Mouse (Mus musculus) layer of hippocampus, adult 11-12 months (tissue): ENCODE measurements around the gene Krtap1-3.
"Not testable (repeated sequence)": the region's sequence is repeated elsewhere in the genome, so short reads cannot be mapped to it uniquely, and the experiment has no call there.

Experiments used
- DNase-seq: peaks from one replicate; pipeline ENCODE4 v3.0.0; 2022; ENCODE audit warnings: low spot score

Krtap1-3 gene

DNA sequence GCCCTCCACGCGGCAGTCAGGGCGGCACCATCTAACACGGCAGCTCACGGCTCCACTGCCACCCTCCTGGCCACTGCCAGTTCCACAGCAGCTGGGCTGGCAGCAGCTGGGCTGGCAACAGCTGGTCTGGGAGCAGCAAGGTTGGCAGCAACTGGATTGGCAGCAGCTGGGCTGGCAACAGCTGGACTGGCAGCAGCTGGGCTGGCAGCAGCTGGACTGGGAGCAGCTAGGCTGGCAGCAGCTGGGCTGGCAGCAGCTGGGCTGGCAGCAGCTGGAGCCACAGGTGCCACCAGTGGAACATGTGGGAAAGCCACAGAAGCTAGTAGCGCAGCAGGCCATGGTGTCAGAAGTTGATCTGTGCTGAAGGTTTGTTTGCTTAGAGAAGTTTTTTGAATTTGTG is at the start of gene Krtap1-3:
TSS of gene Krtap1-3 (minus strand) at position 359 of the 400 bp plus-strand sequence.
- no peak for DNase-seq

DNA sequence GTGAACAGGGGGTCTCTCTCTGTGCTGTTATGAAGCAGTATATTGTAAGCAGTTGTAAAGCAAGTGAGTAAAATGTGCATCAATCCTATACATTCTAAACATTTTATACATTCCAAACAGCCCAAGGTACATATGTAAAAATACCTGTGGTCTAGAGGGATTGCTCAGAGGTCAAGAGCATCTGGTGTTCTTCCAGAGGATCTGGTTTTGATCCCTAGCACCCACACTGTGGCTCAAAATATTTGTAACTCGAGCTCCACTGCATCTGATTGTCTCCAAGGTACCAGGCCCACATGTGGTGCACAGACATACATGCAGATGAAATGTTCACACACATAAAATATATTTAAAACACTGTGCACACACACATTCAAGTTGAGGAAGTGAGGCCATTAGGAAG is 49.8 kb upstream of the Krtap1-3 start:
- no peak for DNase-seq

DNA sequence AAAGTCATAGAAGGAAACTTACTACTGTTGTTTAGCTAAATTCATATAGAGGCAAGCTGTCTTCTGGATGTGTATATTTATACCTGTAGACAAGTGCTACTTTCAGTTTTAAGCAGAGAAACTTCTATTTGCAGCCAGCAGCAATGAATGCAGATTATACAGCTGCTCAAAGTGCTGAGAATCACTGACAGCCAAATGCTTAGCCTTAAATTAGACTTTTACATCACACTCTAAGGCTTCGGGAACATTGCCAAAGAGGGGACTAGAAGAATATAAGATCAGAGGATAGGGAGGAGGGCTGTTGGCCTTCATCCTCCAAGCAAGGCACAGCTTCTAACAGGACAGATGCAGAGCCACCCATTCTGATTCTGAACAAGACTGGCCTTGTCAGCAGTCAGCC is 45.9 kb upstream of the Krtap1-3 start:
- DNase-seq: no peak

DNA sequence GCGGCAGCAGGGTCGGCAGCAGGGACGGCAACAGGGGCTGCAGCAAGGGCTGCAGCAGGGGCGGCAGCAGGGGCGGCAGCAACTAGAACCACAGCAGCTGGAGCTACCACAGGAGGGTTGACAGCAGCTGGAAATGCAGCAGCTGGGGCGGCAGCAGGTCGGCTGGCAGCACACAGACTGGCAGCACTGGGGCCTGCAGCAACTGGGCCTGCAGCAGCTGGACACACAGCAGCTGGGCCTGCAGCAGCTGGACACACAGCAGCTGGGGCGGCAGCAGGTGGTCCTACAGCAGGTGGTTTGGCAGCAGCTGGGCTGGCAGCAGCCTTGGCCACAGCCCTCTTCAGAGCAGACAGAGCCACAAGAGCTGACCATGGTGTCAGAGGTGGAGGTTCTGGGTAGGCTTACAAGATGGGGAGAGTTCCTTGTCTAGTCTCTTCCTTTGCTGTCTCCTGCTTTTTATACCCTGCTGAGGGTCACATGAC is 43.6 kb upstream of the Krtap1-3 start, which contains the start of gene Krtap4-2:
TSS of gene Krtap4-2 (minus strand) at position 432 of the 482 bp plus-strand sequence.
- no peak for DNase-seq

DNA sequence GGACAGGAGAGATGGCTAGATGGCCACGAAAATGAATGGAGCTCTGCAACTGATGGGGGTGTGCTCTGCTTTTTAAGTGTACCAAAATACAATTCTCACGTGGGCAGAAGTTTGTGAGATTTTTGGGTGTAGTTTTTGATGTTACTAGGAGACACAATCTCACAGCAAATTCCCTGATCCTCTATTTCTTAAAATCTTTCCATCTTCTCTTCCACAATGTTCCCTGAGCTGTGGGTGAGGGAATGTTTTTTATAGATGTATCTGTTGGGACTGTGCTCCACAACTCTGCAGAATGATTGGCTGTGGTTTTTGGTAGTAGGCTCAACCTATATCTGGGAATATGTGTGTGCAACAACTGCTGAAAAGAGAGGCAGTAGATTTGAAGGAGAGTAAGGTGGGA is 42.2 kb upstream of the Krtap1-3 start:
- DNase-seq: no peak

- DNase-seq: no peak
Measured at GRCm38 (mm10) chr11:99630890-99631289, 39.8 kb upstream of the Krtap1-3 start.

GRCm38 (mm10) chr11:99628138-99628537 is 37.0 kb upstream of the Krtap1-3 start, which contains the start of gene Krtap4-1:
TSS of gene Krtap4-1 (minus strand) at chr11:99628238.
- no peak for DNase-seq

DNA sequence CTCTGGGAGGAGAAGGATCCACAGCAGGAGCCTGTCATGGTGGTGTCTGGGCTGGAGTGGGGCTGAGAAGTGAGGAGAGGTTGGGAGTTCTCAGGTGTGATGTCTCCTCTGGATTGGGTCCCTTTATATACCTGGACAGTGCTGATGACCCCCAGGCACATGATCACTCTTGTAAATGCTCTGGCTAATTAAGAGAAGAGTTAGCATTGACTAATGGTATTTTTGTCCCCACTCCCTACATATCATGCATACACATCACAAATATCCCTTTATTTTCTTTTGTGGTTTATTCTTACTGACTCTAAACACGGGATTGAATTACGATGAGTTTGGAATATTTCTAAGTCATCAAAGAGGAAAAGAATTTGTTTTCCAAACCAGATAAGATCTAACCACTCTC is 29.2 kb upstream of the Krtap1-3 start, which contains the start of gene Gm11562:
TSS of gene Gm11562 (minus strand) at position 101 of the 400 bp plus-strand sequence.
- no peak for DNase-seq

DNA sequence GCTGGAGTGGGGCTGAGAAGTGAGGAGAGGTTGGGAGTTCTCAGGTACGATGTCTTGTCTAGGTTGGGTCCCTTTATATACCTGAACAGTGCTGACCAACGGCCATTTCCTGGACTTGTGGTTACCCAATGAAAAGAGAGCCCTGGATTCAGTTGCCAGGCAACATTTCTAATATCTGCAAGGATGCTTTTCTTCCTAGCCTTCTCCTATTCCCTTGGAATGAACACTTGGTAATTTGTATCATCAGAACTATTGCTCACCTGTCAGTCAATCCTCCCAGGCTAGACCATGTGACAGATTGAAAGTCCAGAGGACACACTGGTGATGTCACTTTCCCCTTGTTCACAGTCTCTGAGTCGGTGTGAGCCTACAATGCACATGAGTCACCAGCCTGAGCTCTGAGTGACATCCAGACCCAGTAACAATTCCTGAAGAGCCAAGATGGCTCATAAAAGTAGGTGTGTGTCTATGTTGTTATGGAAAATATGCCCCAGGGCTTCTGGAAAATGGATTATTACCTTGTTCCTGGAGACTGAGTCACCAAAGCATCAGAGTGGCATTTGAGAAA is 23.7 kb upstream of the Krtap1-3 start, which contains the start of gene Krtap2-4:
TSS of gene Krtap2-4 (minus strand) at position 51 of the 568 bp plus-strand sequence.
- DNase-seq: no peak

- DNase-seq: not testable (repeated sequence)
Measured at GRCm38 (mm10) chr11:99610089-99610488, 18.9 kb upstream of the Krtap1-3 start, which contains the start of gene Gm11937. TSS of gene Gm11937 (minus strand) at chr11:99610189.

- peak; percentile 37 for DNase-seq
Measured at GRCm38 (mm10) chr11:99609126-99609525, 18.0 kb upstream of the Krtap1-3 start.

DNA sequence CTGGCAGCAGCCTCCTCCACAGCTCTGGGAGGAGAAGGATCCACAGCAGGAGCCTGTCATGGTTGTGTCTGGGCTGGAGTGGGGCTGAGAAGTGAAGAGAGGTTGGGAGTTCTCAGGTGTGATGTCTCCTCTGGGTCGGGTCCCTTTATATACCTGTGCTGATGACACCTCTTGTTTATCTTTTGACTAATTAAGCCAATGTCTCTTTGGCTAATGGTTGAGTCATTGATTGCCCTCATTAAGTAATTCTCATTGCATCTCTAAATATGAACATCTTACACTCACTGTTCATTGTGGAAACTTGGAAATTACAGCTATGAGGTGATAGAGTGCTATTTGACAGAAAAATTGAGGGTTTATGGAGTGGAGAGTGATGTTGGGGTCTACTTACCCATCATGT is 12.1 kb upstream of the Krtap1-3 start, which contains the start of gene Gm11938:
TSS of gene Gm11938 (minus strand) at position 101 of the 400 bp plus-strand sequence.
- not testable (repeated sequence) for DNase-seq

DNA sequence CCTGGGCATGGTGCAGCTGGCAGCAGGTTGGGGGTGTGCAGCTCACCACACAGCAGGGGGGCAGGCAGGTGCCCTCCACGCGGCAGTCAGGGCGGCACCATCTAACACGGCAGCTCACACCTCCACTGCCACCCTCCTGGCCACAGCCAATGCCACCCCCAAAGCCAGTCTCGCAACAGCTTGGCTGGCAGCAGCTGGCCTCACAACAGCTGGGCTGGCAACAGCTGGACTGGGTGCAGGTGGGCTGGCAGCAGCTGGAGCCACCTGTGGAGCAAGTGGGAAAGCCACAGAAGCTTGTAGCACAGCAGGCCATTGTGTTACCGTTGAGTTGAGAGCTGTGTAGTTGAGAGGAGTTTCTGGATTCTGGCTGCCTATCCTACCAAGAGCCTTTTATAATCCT is 6.6 kb upstream of the Krtap1-3 start, which contains the start of gene Krtap9-3:
TSS of gene Krtap9-3 (minus strand) at position 364 of the 400 bp plus-strand sequence.
- DNase-seq: not testable (repeated sequence)

GRCm38 (mm10) chr11:99585096-99585495 is 6.0 kb downstream of the Krtap1-3 start:
- peak; percentile 30 for DNase-seq

GRCm38 (mm10) chr11:99583245-99583704 is 7.9 kb downstream of the Krtap1-3 start, which contains the start of gene Krtap1-4:
TSS of gene Krtap1-4 (minus strand) at chr11:99583654.
- DNase-seq: no peak

GRCm38 (mm10) chr11:99581564-99581963 is 9.6 kb downstream of the Krtap1-3 start:
- no peak for DNase-seq

GRCm38 (mm10) chr11:99581051-99581450 is 10.1 kb downstream of the Krtap1-3 start:
- no peak for DNase-seq

DNA sequence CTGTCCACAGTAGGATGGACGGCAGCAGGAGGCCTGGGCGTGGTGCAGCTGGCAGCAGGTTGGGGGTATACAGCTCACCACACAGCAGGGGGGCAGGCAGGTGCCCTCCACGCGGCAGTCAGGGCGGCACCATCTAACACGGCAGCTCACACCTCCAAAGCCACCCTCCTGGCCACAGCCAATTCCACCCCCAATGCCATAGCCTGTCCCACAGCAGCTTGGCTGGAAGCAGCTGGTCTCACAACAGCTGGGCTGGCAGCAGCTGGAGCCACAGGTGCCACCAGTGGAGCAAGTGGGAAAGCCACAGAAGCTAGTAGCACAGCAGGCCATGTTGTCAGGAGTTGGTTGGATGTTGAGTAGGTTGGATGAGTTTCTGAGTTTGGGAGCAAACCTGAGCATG is 10.5 kb downstream of the Krtap1-3 start, which contains the start of gene Krtap1-5:
TSS of gene Krtap1-5 (minus strand) at position 381 of the 400 bp plus-strand sequence.
- no peak for DNase-seq

DNA sequence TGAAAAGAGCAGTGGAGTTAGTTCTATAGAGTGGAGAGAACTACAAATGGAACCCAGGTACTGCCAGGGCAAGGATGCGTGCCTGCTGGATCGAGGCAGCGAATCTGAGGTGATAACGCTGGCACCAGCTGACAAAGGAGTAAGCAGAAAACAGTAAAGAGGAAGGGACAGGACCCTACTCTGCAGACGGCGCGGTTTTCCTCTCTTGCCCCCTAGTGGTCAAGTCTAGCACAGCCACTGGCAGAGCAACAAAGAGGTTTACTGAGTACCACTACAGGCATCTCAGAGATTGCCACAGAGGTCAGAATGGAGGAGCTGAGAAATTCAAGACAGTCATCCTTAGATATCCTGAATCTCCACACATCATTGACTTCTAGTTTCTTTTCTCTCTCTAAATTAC is 17.0 kb downstream of the Krtap1-3 start:
- peak; percentile 67 for DNase-seq

DNA sequence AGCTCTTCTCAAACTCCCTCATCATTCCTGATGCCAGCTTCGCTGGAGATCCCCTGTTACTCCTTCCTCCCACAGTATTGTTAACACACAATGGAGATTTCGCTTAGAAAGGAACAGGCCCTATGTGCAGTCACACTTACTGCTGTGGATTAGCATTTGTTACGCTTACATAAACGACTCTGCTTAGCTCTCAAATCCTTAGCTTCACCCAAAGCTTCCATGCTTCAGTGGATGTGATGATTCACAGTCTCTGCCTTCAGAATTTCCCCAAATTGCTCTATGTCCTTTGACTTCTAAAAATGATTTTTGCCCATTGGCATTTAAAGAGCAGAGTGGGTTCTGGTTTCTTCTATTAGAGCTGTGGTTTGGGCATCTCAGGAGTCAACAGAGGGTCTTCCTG is 18.0 kb downstream of the Krtap1-3 start:
- no peak for DNase-seq

GRCm38 (mm10) chr11:99566530-99566929 is 24.6 kb downstream of the Krtap1-3 start, which contains the start of gene Krtap3-1:
TSS of gene Krtap3-1 (minus strand) at chr11:99566630.
- no peak for DNase-seq

DNA sequence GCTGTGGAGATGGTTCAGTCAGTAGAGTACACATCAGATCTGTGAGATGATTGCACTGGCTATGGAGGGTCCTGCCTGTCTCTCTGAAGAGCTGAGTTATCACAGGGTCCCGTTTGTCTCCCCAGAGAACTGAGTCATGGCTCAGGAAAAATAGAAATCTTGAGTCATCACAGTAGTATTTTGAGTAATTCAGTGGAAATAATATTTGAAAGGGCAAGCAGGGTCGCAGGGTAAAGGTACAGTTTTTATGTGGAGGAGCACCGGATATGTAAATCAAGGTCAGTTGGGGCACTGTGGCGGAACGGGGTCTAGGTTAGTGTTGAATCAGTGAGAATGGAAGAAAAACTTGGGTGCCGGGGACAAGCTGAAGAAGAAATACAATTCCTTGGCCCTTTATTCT is 28.6 kb downstream of the Krtap1-3 start:
- no peak for DNase-seq

GRCm38 (mm10) chr11:99559366-99559765 is 31.8 kb downstream of the Krtap1-3 start, which contains the start of gene Gm11939:
TSS of gene Gm11939 (minus strand) at chr11:99559466.
- DNase-seq: no peak
